Mouse (Mus musculus) heart, adult 8-10 months (tissue): ENCODE data around the gene Gm12117. TPM values are rescaled to one million over a fixed set of nuclear protein-coding genes. Genes with fewer than 3 reads are reported as not detected.

Experiments
- DNase-seq: peaks from one replicate; pipeline ENCODE4 v3.0.0; 2022; ENCODE audit warnings: low spot score
- total RNA-seq, 4 experiments: library from RNA; stranded (reverse); gene quantifications; 2 replicates each; pipeline ENCODE4 v1.2.4; 2022

Gene Gm12117
- total RNA-seq = not detected

- no peak for DNase-seq
Observed at GRCm38 (mm10) chr11:33276637-33277036, at the start of gene Gm12117. Gene Gm12117 (minus strand): TSS chr11:33276737.

GRCm38 (mm10) chr11:33319006-33319611, 42.6 kb upstream of the Gm12117 start:
- no peak for DNase-seq

GRCm38 (mm10) chr11:33309566-33309965, 33.0 kb upstream of the Gm12117 start:
- DNase-seq = no peak

GRCm38 (mm10) chr11:33300859-33301258, 24.3 kb upstream of the Gm12117 start:
- no peak for DNase-seq

GRCm38 (mm10) chr11:33299371-33299770, 22.8 kb upstream of the Gm12117 start:
- no peak for DNase-seq

- DNase-seq = no peak
Observed at GRCm38 (mm10) chr11:33297121-33297520, 20.6 kb upstream of the Gm12117 start.

- DNase-seq = no peak
Observed at GRCm38 (mm10) chr11:33295422-33295821, 18.9 kb upstream of the Gm12117 start.

- DNase-seq = no peak
Observed at GRCm38 (mm10) chr11:33294063-33294462, 17.5 kb upstream of the Gm12117 start.

- no peak for DNase-seq
Observed at GRCm38 (mm10) chr11:33278571-33278970, 2.0 kb upstream of the Gm12117 start.

- DNase-seq = no peak
Observed at GRCm38 (mm10) chr11:33274816-33275215, 1.7 kb downstream of the Gm12117 start.

- no peak for DNase-seq
Observed at GRCm38 (mm10) chr11:33274294-33274693, 2.2 kb downstream of the Gm12117 start.

GRCm38 (mm10) chr11:33240295-33240694, 36.2 kb downstream of the Gm12117 start:
- no peak for DNase-seq

GRCm38 (mm10) chr11:33234134-33234533, 42.4 kb downstream of the Gm12117 start:
- no peak for DNase-seq

- DNase-seq = no peak
Observed at GRCm38 (mm10) chr11:33232056-33232455, 44.5 kb downstream of the Gm12117 start.

- DNase-seq = no peak
Observed at GRCm38 (mm10) chr11:33228186-33228585, 48.4 kb downstream of the Gm12117 start.

GRCm38 (mm10) chr11:33226516-33226915, 50.0 kb downstream of the Gm12117 start:
- DNase-seq = no peak

Other genes with a start within 250 kb of the Gm12117 start
- gene Fgf18, start 129.3 kb downstream of the Gm12117 start, total RNA-seq = 1 to 10 TPM; 3.0 to 5.6 (median 4.9) TPM
- gene Npm1, start 113.5 kb downstream of the Gm12117 start, total RNA-seq = 100 to 1,000 TPM; 139 to 175 (median 148) TPM
- gene Tlx3, start 73.1 kb downstream of the Gm12117 start, total RNA-seq = not detected
- under 1 TPM; 0.19 to 0.66 (median 0.36) TPM for gene Ranbp17, start 237.0 kb upstream of the Gm12117 start, total RNA-seq